Mouse (Mus musculus): ENCODE data around the gene Opcml. TPM values are rescaled to one million over a fixed set of nuclear protein-coding genes. Genes with fewer than 3 reads are reported as not detected.

The Opcml gene
- polyA plus RNA-seq, 1 experiment = 0.83 TPM

DNA sequence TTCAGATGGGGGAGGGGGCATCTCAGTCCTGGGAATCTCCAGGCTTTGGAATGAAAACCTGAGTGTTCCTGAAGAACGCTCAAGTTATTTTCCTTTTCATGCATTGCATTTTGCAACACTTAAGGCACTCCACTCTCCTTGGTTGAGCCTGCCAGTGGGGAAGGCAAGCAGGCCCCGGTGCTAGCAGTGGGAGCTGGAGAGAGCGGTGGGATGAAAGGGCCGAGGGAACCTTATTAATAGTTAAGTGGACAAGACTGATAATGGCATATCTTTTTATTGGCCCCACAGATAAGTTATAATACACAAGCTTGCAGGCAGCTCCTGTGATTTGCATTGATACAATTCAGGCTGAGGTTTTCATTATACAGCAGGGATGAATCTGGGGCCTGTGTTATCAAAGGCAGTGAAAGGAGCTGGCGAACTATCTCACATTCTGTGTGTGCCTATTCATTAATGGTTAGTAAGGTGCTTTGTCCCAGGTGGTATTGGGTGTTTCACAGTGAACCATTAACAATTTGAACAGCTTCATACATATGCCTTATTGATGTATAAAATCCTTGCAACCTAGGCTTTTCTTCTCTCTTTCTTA lies 407.6 kb downstream of the Opcml start:
- H3K4me3 ChIP-seq (ENCODE audit: insufficient read depth, low read length) = no peak overlapping the region
- no peak for TF ChIP-seq POLR2A (IDR thresholded peaks at IDR 0.05; ENCODE audit: low read depth, low read length)
- no peak for TF ChIP-seq CTCF (IDR thresholded peaks at IDR 0.05; ENCODE audit: borderline replicate concordance, insufficient read depth, low read length)
- no peak overlapping the region for H3K27ac ChIP-seq (ENCODE audit: insufficient read depth, low read length)
- H3K4me1 ChIP-seq (ENCODE audit: control insufficient read depth, insufficient read depth, low read length) = no peaks in the 10 kb centered on the region

DNA sequence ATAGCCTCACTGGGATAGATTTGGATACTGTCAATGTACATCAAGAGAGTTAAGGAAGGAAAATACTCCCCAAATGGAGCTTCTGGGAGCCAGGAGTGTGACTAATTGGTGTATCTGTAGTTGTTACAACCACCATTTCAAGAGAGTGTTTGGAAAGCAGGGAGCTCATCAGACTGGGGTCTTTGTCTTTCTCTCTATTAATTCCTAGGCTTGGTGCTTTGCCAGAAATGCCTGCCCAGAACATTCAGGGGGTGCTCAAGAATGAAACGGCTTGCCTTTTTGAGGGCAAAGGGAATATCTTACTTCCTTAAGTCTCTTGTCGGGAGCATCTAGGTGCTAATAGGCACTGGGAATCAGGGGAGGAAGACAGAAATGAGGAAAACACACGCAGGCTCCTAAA lies 416.9 kb downstream of the Opcml start:
- Histone ChIP-seq H3K4me1 (ENCODE audit: control insufficient read depth, insufficient read depth, low read length) (no peaks in the 10 kb centered on the region), H3K4me3 (ENCODE audit: insufficient read depth, low read length) (no peak overlapping the region), H3K27ac (ENCODE audit: insufficient read depth, low read length) (no peak overlapping the region)
- TF ChIP-seq CTCF (IDR thresholded peaks at IDR 0.05; ENCODE audit: borderline replicate concordance, insufficient read depth, low read length) (no peak), POLR2A (IDR thresholded peaks at IDR 0.05; ENCODE audit: low read depth, low read length) (no peak)

GRCm38 (mm10) chr9:28208696-28209095 lies 418.1 kb downstream of the Opcml start:
- H3K4me1 ChIP-seq (ENCODE audit: control insufficient read depth, insufficient read depth, low read length) = no peaks in the 10 kb centered on the region
- no peak for TF ChIP-seq CTCF (IDR thresholded peaks at IDR 0.05; ENCODE audit: borderline replicate concordance, insufficient read depth, low read length)
- H3K4me3 ChIP-seq (ENCODE audit: insufficient read depth, low read length) = no peak overlapping the region
- no peak overlapping the region for H3K27ac ChIP-seq (ENCODE audit: insufficient read depth, low read length)

DNA sequence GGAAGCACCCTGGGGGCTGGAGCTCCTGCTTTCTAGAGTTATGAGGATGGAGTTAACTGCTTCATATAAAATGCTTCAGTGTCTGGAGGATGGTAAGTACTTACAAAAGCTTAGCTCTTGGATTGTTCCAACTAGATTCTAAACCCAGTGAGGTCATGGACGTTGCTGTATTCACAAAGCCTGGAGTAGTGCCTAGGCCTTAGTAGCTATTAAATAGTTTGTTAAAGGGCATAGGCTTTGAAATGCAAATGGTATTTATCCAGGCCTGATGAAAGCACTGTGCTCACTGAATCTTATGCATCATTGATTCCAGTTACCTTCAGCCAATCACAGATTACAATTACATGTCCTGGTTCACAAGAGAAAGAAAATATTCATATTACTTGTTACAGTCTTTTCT lies 421.3 kb downstream of the Opcml start:
- Histone ChIP-seq H3K4me1 (ENCODE audit: control insufficient read depth, insufficient read depth, low read length) (no peaks in the 10 kb centered on the region), H3K4me3 (ENCODE audit: insufficient read depth, low read length) (no peak overlapping the region), H3K27ac (ENCODE audit: insufficient read depth, low read length) (no peak overlapping the region)
- TF ChIP-seq CTCF (IDR thresholded peaks at IDR 0.05; ENCODE audit: borderline replicate concordance, insufficient read depth, low read length) (no peak), POLR2A (IDR thresholded peaks at IDR 0.05; ENCODE audit: low read depth, low read length) (no peak)

- Histone ChIP-seq H3K4me3 (ENCODE audit: insufficient read depth, low read length) (no peak overlapping the region), H3K27ac (ENCODE audit: insufficient read depth, low read length) (no peak overlapping the region), H3K4me1 (ENCODE audit: control insufficient read depth, insufficient read depth, low read length) (no peaks in the 10 kb centered on the region)
- no peak for TF ChIP-seq CTCF (IDR thresholded peaks at IDR 0.05; ENCODE audit: borderline replicate concordance, insufficient read depth, low read length)
- TF ChIP-seq POLR2A (IDR thresholded peaks at IDR 0.05; ENCODE audit: low read depth, low read length) = no peak
These were observed 423.3 kb downstream of the Opcml start for GRCm38 (mm10) chr9:28213893-28214292.

DNA sequence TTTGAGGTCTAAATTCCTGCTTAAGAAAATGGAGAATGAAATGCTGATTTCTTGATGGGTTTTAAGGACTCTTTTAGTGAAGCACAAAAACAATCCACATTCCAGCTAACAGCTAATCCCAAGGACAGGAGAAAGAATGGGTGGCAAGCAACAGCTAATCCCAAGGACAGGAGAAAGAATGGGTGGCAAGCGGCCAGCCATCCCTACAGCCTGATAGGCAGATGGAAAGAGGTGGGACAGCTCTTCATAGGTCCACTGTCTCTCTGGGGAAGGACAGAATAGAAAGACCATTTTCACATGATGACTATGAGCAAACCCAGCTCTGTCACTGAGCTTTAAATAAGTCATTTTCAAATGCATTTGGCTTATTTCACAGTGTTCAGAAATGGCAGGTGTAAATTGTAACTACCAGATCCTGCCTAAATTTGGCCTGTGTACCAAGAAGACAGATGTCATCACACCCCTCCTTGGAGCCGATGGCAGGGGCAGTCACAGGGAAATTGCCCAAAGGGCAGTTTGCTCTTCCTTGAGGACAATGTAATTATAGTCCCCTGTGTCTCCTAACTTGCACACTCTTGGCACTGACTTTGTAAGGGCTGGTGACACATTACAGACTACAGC lies 427.6 kb downstream of the Opcml start:
- no peak overlapping the region for H3K4me3 ChIP-seq (ENCODE audit: insufficient read depth, low read length)
- H3K27ac ChIP-seq (ENCODE audit: insufficient read depth, low read length) = no peak overlapping the region
- TF ChIP-seq POLR2A (IDR thresholded peaks at IDR 0.05; ENCODE audit: low read depth, low read length) = no peak
- TF ChIP-seq CTCF (IDR thresholded peaks at IDR 0.05; ENCODE audit: borderline replicate concordance, insufficient read depth, low read length) = no peak
- no peaks in the 10 kb centered on the region for H3K4me1 ChIP-seq (ENCODE audit: control insufficient read depth, insufficient read depth, low read length)

GRCm38 (mm10) chr9:28222726-28223125 lies 432.2 kb downstream of the Opcml start:
- Histone ChIP-seq H3K4me1 (ENCODE audit: control insufficient read depth, insufficient read depth, low read length) (no peaks in the 10 kb centered on the region), H3K4me3 (ENCODE audit: insufficient read depth, low read length) (no peak overlapping the region), H3K27ac (ENCODE audit: insufficient read depth, low read length) (no peak overlapping the region)
- no peak for TF ChIP-seq POLR2A (IDR thresholded peaks at IDR 0.05; ENCODE audit: low read depth, low read length)
- TF ChIP-seq CTCF (IDR thresholded peaks at IDR 0.05; ENCODE audit: borderline replicate concordance, insufficient read depth, low read length) = no peak

GRCm38 (mm10) chr9:28225824-28226569 lies 435.4 kb downstream of the Opcml start:
- TF ChIP-seq POLR2A (IDR thresholded peaks at IDR 0.05; ENCODE audit: low read depth, low read length) = no peak
- TF ChIP-seq CTCF (IDR thresholded peaks at IDR 0.05; ENCODE audit: borderline replicate concordance, insufficient read depth, low read length) = no peak
- no peaks in the 10 kb centered on the region for H3K4me1 ChIP-seq (ENCODE audit: control insufficient read depth, insufficient read depth, low read length)
- H3K27ac ChIP-seq (ENCODE audit: insufficient read depth, low read length) = no peak overlapping the region
- H3K4me3 ChIP-seq (ENCODE audit: insufficient read depth, low read length) = no peak overlapping the region

DNA sequence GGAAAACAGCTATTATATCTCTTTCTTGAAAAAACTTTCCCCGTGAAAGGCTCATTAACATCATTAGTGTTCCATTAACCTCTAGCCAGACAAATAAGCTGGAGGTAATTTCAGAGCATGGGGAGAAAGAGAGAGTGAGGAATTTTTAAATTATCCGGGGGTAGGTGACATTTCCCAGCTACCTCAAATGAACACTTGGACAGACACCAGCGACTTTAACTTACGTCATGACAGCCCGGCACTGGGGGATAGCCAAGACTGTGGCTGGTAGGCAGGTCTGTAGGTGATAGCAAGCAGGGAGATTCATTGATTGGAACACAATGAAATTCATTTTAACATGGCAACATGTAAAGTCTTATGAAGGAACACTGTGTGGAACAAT lies 436.0 kb downstream of the Opcml start:
- H3K4me3 ChIP-seq (ENCODE audit: insufficient read depth, low read length) = no peak overlapping the region
- TF ChIP-seq POLR2A (IDR thresholded peaks at IDR 0.05; ENCODE audit: low read depth, low read length) (no peak), CTCF (IDR thresholded peaks at IDR 0.05; ENCODE audit: borderline replicate concordance, insufficient read depth, low read length) (no peak)

DNA sequence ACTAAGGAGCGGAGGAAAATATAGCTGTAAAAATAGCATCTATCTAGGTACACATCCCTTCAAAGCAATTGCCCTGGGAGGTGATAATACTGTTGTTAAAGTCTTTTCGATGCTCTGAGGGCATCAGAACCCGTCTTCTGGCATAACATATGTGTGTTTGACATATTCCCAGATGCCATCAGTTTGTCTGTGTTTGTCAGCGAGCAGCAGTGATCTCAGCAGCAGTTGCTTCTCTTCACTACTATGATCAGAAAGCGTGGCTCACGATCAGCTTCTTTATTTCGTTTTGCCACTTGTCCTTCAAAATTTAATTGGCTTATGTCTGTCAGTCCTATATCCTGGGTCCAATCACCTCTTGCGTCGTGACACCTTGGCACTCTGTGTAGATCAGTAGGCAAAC lies 447.9 kb downstream of the Opcml start:
- Histone ChIP-seq H3K4me3 (ENCODE audit: insufficient read depth, low read length) (no peak overlapping the region), H3K4me1 (ENCODE audit: control insufficient read depth, insufficient read depth, low read length) (no peaks in the 10 kb centered on the region), H3K27ac (ENCODE audit: insufficient read depth, low read length) (no peak overlapping the region)
- TF ChIP-seq POLR2A (IDR thresholded peaks at IDR 0.05; ENCODE audit: low read depth, low read length) (no peak), CTCF (IDR thresholded peaks at IDR 0.05; ENCODE audit: borderline replicate concordance, insufficient read depth, low read length) (no peak)

More for the DNA sequence above, 436.0 kb downstream of the Opcml start:
- Histone ChIP-seq H3K27ac (ENCODE audit: insufficient read depth, low read length) (no peak overlapping the region), H3K4me1 (ENCODE audit: control insufficient read depth, insufficient read depth, low read length) (no peaks in the 10 kb centered on the region)

Measured in embryonic fibroblast, embryonic 13.5 days (primary cell).